Mouse (Mus musculus) cerebellum, adult 2 months (tissue): Measurements from ENCODE around the gene Hnf1b.

Experiments used
- CTCF ChIP-seq: fragments of 200-500 bp; IDR thresholded peaks from 2 replicates; pipeline ENCODE4 v1.5.1; 2011; ENCODE audit warnings: low read depth, mild to moderate bottlenecking, control low read depth, low read length, moderate library complexity, borderline replicate concordance; ENCODE audit not compliant: insufficient read depth
- POLR2A ChIP-seq: fragments of 200-500 bp; IDR thresholded peaks from 2 replicates; pipeline ENCODE4 v1.6.1; 2011; ENCODE audit warnings: low read length, control low read depth, borderline replicate concordance; ENCODE audit not compliant: insufficient read depth

DNA sequence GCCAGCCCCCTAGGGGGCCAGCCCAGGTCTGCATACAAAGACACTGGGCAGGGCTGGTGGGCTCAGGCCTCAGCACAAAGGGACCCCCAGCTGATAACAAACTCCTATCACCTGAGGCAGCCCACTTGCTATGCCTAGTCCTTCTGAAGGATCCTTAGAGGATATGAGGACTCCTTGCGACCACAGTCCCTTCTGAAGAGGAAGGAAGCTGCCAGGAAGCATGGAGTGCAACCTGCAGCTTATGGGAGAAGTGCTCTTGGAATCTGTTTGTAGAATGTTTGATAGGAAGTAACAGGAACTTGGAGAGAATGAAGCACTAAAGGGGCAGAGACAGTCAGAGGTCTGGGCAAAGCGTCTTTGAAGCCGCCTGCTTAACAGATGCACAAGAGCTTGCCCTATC is 19.8 kb downstream of the Hnf1b start:
- no peak for TF ChIP-seq POLR2A
- no peak for TF ChIP-seq CTCF
